Mouse (Mus musculus) left cerebral cortex, adult 18-20 months (tissue): Measurements from ENCODE around the gene Slc7a9. TPM values are rescaled to one million over a fixed set of nuclear protein-coding genes. Genes with fewer than 3 reads are reported as not detected.

ENCODE experiments used
- DNase-seq, 2 experiments: peaks; one replicate each; pipeline ENCODE4 v3.0.0; 2021 to 2022; ENCODE audit warnings: low spot score in 2 of 2, mixed read lengths in 1 of 2
- long read RNA-seq, 2 experiments: library from polyadenylated mRNA; stranded (forward); transcript quantifications; one replicate each; pipeline ENCODE4 v2.0.0; 2021
- total RNA-seq, 2 experiments: library from RNA; stranded (reverse); gene quantifications; 2 replicates each; pipeline ENCODE4 v1.2.3; 2021

The Slc7a9 gene
- total RNA-seq: not detected
- long read RNA-seq, experiment 1: 0 reads
- long read RNA-seq, experiment 2: 0 reads

DNA sequence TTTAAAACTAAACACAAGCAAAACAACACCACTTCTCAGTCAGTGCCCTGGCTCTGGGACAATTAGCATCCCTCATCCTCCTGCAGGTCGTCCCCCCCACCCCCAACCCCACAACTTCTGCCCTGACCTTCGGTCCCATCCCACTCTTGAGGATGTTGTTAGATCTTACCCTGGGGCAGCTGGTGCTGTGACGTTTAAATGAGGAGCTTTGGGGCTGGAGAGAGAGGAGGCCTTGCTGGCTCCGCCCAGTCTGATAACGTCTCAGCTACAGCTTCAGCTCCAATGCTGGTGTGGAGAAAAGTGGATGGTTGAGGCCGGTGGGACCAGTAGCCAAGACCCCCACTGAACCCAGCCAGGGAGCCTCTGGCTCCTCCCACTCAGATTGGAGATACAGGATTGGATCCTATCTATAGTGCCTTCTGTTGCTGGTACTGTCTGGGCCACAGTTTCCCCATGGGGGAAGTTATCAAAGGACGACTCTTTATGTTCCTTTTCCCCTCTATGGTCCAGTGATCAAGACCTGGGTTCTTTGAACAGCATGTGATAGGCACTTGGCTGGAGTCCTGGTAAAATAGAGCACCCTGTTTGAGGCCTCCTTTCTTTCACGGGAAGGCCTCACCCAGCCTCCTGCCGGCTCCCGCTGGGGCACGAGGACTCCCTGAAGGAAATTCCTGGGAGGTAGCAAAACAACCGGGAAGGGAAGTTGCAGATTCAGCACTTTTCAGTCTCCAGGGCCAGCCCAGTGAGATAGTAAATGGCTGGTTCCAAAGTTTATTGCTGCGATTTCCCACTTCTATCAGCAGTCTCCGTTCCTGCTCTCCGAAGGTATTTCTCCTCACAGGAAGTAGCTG lies at the start of gene Slc7a9:
Gene Slc7a9 (plus strand): TSS at position 801 of the 851 bp plus-strand sequence.
- no peak for DNase-seq

DNA sequence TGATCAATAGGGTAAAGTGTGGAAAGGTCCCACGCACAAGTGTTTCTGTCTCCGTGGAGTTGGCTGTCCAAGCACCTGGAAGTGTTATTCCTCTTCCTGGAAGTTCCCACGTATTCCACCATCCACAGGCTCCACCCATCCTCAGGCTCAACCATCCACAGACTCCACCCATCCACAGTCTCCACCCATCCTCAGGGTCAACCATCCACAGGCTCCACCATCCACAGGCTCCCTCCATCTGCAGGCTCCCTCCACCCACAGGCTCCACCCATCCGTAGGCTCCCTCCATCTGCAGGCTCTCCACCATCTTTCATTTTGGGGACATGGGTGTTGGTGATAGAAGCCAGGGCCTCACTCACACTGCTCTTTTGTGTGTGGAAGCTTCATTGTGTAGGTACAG lies 47.4 kb upstream of the Slc7a9 start:
- no peak for DNase-seq

DNA sequence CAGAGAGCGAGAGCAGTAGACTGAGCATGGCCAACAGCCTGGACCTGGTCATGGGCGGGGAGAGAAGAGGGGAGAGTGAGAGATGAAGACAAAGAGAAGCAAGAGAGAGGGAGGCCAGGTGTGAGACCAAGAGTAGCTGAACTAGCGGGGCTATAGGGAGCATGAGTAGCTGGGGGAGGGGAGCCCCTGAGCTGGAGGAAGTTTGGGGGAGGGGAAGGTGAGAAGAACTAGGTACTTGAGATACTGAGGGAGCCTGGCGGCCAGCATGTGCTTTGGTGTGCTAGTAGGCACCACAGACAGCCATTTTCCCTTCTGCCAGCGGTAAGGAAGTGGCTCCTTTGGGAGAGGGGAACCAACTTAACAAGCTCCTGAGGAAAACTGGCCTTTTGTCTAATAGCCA lies 33.4 kb upstream of the Slc7a9 start:
- DNase-seq: no peak

DNA sequence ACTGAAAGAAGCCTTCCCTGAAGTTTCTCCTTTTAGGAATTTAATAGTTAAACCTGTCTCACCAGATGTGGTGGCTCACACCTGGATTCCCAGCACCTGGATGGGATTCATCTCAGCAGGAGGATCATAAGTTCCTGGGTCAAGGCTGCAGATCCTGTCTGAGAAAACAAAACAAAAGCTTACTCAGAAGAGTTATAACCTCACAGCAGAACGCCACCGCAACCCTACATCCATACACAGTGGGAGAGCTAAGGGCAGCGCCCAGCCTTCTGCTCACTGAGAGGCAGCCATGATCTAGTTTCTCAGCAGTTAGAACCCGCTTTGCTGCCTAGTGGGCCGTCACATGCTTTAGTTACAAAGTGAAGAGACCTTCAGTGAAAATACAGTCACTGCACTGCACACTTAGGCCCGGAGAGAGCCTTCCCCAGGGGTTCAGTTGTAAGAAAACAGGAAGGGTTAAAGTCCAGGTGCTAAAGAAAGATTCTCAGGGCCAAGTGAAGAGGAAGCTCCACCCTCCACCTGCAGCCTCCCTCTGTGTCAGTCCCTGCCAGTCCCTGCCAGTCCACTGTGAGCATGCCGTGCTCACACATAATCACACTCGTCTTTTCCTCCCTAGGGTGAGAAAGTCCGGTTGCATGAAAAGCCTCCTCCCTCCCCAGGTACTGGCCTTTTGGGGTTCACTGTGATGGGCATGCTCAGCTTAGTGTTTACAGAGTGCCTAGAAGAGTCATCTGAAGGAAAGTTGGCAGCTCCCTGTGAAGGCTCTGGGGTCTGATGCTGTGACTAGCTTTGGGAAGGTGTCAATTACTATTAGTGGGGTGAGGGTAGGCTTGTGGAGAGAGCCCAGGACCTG lies 32.6 kb upstream of the Slc7a9 start:
- no peak for DNase-seq

DNA sequence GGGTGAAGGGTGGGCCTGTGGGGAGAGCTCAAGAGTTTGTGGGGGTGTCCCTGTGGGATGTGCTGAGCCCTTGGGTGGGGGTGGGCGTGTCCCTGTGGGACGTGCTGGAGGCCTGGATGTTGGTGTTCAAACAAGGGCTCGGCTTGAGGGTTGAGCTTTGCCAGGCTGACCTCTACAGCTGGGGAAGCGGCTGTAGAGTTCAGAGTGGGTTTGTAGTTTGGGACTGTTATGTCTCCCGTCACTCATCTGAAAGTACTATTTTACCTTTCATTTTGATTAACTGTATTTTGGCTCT lies 32.0 kb upstream of the Slc7a9 start:
- no peak for DNase-seq

DNA sequence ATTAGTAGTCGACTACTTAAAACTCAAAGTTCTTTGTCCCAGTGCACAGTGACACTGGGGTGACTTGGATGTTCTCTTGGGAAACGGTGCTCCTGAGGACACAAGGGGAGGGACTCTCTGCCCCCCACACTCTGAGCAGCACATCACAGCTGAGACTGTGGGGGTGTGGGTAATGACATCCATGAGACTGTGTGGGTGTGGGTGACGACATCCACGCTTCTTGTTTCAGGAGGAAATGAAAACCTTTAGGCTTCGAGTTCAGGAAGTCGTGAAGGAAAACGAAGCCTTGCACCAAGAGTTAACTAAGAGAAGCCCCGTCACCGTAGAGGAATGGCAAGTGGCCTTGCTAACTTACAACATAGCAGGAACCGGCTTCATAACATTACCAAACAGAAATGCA lies 25.5 kb upstream of the Slc7a9 start:
- DNase-seq: no peak

DNA sequence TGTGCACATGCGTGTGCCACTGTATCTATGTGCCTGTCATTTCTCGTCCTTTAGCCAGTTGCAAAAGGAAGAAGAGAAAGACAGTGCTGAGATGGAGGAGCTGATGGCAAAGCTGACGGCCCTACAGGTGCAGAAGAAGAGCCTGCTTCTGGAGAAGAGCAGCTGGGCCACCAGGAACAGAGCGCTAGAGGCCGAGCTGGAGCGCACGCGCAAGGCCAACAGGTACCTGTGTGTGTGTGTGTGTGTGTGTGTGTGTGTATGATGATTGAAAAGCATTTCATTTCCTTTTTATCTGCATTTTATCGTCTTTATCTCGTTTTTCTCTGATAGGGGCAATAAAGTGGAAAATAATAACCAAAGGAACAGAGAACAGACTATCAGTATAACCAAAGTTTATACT lies 20.4 kb upstream of the Slc7a9 start:
- DNase-seq: no peak

DNA sequence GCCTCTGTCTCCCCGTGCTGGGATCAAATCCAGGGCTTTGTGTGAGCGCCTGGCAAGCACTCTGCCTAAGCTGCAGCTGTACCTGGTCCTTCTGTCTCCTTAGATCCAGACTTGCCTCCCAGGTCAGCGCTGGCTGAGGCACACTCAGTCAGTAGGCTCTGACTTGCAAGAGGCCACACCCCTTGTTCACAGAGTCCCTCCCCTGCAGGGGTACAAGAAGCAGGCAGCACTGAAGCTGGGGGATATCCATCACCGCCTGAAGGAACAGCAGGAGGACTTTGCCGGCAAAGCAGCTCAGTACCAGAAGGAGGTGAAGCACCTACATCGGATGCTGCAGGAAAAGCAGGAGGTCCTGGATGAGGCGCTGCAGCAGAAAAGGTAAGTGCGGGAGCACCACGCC lies 13.3 kb upstream of the Slc7a9 start:
- no peak for DNase-seq

DNA sequence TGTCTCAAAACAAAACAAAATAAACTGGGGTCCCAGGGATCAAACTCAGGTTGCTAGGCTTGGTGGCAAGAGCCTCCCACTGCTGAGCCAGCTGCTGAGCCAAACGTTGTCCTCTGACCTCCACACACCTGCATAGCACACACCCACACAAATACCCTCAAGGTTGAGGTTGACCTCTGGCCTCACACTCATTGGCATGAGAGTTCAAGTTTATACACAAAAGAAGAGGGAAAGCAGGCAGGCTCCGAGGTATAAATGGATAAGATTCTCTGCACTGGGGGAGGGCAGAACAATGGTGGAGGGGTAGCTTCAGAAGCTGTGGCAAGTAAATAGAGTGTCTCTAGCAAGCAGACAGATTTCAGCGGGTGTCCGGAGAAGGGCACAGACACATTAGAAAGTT lies 1.1 kb upstream of the Slc7a9 start:
- DNase-seq: no peak

DNA sequence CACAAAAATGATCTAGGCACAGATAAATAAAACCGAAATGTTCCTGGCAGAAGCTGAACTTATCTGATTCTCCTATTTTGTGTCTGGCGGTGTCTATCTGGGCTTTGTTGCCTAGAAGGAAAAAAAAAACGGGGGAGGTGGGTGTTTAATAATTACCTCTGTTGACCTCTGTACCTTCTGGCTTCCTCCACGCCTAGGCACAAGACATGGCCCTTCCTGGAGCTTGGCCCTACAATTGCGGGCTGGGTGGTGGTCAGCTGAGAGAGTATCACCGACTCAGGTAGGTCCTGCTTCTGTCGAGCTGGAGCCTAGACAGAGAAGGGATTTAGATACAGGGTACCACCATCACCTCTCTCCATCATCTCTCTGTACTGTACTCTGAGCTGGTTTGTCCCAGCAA lies 271 bp downstream of the Slc7a9 start:
- DNase-seq: no peak

DNA sequence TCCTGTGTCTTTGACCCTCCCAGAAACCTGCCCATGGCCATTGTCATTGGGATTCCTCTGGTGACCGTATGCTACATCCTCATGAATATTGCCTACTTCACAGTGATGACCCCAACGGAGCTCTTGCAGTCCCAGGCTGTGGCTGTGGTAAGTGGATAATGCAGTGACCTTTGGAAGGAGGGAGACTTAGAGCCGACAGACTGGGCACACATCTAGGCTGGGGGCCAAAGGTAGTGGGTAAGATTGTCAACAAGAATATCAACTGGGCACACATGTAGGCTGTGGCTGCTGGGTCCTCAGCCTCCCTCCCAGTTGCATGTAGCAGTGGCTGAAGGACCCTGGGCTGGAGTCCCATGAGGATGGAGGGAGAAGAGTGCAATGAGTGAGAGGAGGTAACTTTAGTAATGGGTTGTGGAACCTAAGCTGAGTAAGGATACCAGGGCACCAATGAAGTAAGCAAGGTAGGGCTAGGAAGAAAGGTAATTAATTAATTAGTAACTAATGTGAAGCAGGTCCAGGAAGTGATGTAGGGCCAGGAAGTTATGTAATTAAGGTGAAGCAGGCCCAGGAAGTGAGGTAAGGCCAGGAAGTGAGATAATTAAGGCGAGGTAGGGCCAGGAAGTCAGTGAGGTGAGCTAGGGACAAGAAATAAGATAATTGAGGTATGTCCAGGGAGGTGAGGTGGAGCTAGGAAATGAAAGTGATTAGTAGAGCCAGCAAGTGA lies 7.7 kb downstream of the Slc7a9 start:
- DNase-seq: no peak

DNA sequence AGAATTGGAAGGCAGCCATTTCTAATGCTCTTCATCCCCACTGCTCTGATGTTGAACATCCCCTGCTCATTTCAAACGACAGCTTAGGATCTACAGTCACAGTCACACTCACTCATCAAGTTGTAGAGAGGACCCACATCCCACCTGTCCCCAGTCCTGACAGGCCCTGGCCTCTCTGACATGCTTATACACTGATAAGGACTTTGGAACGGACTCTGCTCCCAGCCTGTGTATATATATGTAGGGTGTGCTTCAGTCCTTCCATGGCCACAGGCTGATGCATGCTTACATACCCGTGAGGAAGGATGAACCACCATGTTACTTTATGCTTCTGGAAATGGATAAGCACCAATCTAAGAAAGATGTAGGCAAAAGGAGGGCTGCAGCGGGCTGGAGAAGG lies 12.4 kb downstream of the Slc7a9 start:
- DNase-seq: no peak

DNA sequence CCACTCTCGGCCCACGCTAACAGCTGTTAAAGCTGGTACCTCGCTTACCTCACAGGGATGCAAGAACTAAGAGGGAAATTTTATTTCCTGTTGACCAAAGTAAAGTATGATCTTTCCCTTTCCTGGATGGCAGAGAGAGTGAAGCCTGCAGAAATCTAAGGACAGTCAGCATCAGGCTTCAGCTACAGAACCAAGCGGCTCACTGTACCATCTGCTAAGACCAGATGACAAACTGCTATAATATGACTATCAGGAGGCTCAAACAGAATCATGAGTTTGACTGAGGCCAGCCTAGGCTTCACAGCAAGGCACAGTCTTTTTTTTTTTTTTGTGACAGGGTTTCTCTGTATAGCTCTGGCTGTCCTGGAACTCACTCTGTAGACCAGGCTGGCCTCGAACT lies 16.4 kb downstream of the Slc7a9 start:
- no peak for DNase-seq

DNA sequence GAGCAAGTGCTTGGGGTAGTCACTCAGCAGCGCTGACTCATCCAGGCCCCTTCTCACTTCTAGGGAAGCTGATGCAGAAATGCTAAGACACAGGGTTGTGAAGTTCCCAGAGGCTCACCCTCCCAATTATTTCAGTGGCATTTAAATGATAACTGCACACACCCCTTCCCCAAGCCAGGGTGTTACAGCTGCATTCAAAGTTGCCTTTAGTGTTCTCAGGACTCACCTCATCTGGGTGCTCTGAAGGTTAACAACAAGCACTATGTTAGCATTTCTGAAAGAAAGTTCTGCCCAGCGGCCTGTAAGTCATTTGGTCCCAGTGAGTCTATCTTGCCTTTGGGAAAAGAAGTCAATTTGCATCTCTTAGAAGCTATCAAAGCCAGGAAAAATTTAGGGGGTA lies 19.3 kb downstream of the Slc7a9 start:
- no peak for DNase-seq

DNA sequence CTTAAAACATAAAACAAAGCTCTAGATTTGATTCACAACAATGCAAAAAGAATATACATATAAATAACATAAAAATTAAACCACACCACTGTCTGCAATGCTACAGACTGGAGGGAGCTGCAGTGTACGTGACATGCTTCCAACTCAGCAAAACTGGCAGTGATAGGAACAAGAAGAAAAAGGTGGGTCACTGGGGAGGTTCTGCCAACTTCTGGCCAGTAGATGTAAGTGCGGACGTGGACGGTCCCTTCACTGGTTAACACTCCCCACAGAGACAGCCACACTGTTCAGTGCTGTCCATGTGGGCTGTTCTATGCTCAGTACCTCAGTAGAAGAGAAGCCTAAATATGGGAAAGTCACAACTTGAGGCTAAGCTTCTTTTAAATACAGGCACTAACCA lies 22.2 kb downstream of the Slc7a9 start:
- no peak for DNase-seq

DNA sequence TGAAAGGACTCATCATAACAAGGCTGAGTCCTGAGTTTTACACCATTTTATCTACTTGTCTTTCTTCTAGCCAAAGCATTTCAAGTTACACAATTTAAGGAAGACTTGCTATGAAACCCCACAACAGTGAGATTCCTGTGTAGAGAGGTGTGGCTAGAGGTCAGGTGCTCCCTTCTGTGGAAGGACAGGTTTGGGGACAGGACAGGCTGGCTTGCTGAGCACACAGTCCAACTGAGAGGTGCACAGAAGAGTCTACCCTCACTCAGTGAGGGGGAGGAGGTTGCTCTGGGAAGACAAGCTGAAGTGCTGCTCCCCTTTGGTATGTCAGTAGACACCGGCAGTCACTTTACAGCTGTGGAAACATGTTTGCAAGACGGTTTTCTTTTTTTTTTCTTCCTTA lies 27.9 kb downstream of the Slc7a9 start:
- DNase-seq: no peak

DNA sequence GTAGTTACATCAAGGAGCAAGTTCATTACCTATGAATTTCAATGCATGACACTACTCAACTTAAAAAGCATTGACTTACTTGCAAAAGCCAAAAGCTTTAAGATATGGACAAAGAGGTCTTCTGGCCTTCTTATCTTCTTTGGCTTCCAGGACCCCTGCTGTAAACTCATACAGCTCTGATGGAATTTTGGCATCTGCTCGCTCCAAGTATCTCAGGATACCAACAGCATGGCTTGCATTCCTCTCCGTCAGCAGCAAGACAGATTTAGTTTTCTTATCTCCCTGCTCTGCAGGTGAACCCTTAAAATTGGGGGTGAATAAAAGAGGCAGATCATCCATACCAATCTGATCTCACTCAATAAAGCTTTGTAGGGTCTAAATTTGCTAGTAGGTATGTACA lies 36.5 kb downstream of the Slc7a9 start:
- DNase-seq: no peak

DNA sequence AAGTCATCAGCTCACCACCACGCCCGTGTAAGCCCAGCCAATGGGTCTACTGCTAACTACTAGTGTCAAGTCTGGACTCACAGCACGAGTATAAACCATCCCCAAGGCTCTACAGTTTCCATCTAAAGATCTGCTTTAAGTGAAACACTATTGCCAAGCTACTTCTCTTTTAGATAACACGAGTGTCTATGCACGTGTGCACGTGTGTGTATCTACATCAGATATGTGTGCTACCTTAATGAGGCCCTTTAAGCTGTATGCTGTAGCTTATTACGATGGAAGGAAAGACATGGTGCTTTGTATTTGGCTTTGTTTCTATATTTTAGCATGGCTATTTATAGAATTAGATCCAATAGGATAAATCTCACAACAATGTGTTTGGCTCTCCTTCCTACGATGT lies 38.0 kb downstream of the Slc7a9 start:
- DNase-seq: no peak

DNA sequence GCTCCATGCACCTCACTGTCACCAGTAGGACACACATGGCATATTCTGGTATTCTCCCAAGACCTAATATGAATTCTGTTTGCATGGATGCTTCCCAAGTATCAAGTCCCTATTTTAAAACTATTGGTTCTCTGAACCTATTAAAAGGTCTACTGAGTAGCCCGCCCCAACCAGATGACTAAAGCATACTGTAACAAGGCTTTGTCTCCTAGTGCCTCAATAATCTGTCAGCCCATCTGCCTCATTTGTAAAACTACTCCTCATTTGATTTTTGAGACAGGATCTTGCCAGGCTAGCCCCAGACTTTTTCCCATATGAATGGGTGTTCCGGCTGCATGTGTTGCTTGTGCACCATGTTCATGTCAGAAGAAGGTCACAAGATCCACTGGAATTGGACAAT lies 41.6 kb downstream of the Slc7a9 start:
- DNase-seq: no peak

DNA sequence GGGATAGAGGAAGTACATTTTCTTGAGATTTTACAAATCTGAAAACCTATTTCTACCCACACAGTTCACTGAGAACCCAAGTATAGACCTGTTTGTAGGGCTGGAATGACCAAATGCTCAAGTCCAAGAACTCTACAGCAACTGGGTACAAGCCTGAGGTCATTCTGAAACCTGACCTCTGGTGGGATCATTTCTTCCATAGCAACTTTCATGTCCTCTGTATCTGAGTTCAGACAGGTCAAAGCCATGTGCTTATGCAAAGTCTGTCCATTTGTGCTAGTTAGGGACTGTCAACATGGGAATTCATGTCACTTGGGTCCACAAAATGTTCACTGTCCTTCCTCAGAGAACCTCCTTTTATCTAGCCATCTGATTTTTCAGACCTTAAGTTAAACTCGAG lies 42.4 kb downstream of the Slc7a9 start:
- no peak for DNase-seq

DNA sequence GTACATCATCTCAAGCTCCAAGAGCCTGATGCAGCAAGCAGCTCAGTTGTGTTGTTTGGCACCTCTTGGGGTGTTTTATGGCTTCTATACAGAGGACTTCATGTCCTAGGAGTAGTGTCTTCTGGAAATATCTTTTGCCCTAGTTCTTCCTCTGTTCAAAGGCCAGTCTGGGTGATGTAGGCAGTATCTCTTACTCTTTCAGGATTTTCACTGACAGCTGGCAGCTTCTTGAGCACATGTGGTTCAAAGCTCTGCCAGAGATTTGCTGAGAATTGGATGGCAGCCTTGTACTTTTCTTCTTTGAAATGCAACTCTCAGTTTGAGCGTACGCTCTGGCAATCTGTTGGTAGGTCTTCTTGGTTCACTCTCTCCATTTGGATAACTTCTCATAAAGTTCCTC lies 48.9 kb downstream of the Slc7a9 start:
- DNase-seq: peak; percentile 5 to 8

DNA sequence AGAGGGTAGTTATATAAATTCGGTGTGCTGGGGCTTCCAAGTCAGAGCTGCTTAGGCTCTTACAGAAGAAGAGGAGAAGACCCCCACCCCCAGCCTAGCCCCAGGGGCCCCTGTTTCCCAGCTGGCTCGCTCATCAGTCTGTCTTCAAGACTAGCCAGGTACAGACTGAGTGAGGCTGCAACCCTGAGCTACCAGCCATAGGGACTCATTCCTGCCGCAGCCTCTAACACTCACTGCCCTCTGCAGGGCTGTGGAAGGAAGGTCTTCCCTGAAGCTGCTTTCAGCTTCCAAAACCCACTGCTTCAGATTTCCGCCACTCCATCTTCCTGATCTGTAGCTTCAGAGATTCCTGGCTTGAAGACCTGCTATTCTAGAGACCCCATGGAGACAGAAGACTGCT lies 53.4 kb downstream of the Slc7a9 start:
- DNase-seq: no peak
